In the genomic region with DNA sequence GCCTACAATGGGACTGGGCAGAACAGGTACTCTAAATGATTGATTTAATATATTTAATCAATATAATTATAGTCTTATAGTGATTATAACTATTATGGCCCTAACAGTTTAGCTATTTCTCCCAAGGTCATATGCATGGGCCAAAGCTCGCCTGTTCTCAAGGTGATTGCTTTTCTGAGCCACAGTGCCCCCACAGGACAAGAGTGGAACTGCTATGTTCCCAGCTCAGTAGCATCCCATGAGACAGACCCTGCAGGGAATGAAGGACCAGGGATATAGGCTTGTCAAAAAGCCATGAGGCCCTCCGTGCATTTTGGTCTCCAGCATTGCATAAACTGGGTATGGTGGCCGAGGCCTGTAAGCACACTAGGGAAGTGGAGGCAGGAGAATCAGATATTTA, we compare ENCODE assay signal across 9 mouse cellular contexts. TPM values are rescaled to one million over a fixed set of nuclear protein-coding genes. Genes with fewer than 3 reads are reported as not detected.
DNase-seq lines count a peak whose midpoint lies in the region; TF ChIP-seq lines count a peak whose summit lies in the region.
"Had no signal": no experiment of that assay in that cellular context is flagged by ENCODE, and none has a peak within 500 bp of the region (broad histone marks: within the 10 kb centered on the region; RNA-seq: fewer than 3 reads in every experiment).

No protein-coding gene starts in this region.

- H3K36me3 ChIP-seq in ES-E14 (ENCODE audit: control insufficient read depth, insufficient read depth, low read length, poor library complexity, severe bottlenecking) = no peaks in the 10 kb centered on the region
- H3K36me3 ChIP-seq: neural tube, embryonic 12.5 days had no signal

- TF ChIP-seq CTCF in layer of hippocampus, adult 2 months (conservative IDR thresholded peaks at IDR 0.05) = peak; percentile 93

- no peak overlapping the region for H3K9ac ChIP-seq in ES-E14 (ENCODE audit: insufficient read depth, low read depth, low read length, poor library complexity, severe bottlenecking)
- H3K9ac ChIP-seq: neural tube, embryonic 12.5 days had no signal

- H3K9me3 ChIP-seq in ES-E14 (ENCODE audit: control insufficient read depth, insufficient read depth, low read depth, low read length) = no peaks in the 10 kb centered on the region
- H3K9me3 ChIP-seq: neural tube, embryonic 12.5 days had no signal

- no peak overlapping the region for H3K4me3 ChIP-seq in ES-E14 (ENCODE audit: insufficient read depth in 1 of 2, low read depth in 1 of 2, low read length in 2 of 2, poor library complexity in 1 of 2, severe bottlenecking in 1 of 2)
- no peak overlapping the region for H3K4me3 ChIP-seq in layer of hippocampus, adult 2 months
- H3K4me3 ChIP-seq: neural tube, embryonic 12.5 days had no signal

- H3K27ac ChIP-seq in ES-E14 (ENCODE audit: insufficient read depth, low read depth, low read length, poor library complexity, severe bottlenecking) = no peak overlapping the region
- no peak overlapping the region for H3K27ac ChIP-seq in layer of hippocampus, adult 2 months
- H3K27ac ChIP-seq: neural tube, embryonic 12.5 days had no signal

- in situ Hi-C loops in ES-E14 (cut with MboI; ENCODE audit: low sequenced_read_pairs in 2 of 2, unreplicated experiment in 2 of 2) = no loop called here

- H3K4me1 ChIP-seq in ES-E14 (ENCODE audit: control insufficient read depth in 2 of 2, insufficient read depth in 2 of 2, low read length in 2 of 2, poor library complexity in 1 of 2) = no peaks in the 10 kb centered on the region

- DNase-seq in ES-E14 (ENCODE audit: low read depth, low spot score) = peak; percentile 55
- DNase-seq in adrenal gland, adult 8-10 months = peak; percentile 19
- peak; percentile 68 for DNase-seq in embryo, embryonic 9.5 days (ENCODE audit: extremely low spot score)
- peak; percentile 74 for DNase-seq in heart, adult 8-10 months (ENCODE audit: low spot score)
- DNase-seq in layer of hippocampus, adult 2 months (ENCODE audit: low spot score in 2 of 2) = peak in 1 of 2 experiments; percentile 70
- peak; percentile 79 for DNase-seq in lung, postnatal 36 days
- peak; percentile 31 for DNase-seq in right cerebral cortex, postnatal 25 days
- DNase-seq in spleen, postnatal 4 days (ENCODE audit: low spot score in 2 of 2) = no peak

TF ChIP-seq in ES-E14, 5 proteins besides CTCF, POLR2A, EP300 and RAD21:
- TF ChIP-seq ZC3H11A (IDR thresholded peaks at IDR 0.05; ENCODE audit: borderline replicate concordance, low read depth, low read length) (no peak), CHD2 (IDR thresholded peaks at IDR 0.05; ENCODE audit: low read depth, low read length) (no peak), HCFC1 (IDR thresholded peaks at IDR 0.05; ENCODE audit: borderline replicate concordance, insufficient read depth, low read length) (no peak), MAFK (IDR thresholded peaks at IDR 0.05; ENCODE audit: insufficient read depth, low read depth, low read length) (no peak), ZNF384 (IDR thresholded peaks at IDR 0.05; ENCODE audit: low read depth, low read length) (no peak)

RNA-seq across cellular contexts. Expression of a gene that starts 3.1 kb away (rescaled TPM):
- 3.9 and 12.4 TPM in 2 replicates for total RNA-seq in ES-E14 (2012; rRNA removed)
- total RNA-seq in adrenal gland, adult 8-10 months (2022) = 1 to 10 TPM; 1.6 to 4.2 (median 3.5) TPM
- total RNA-seq in heart, adult 8-10 months (2022) = 1 to 10 TPM; 4.2 to 7.9 (median 6.4) TPM
- total RNA-seq in layer of hippocampus, adult 2 months (2021) = 10 to 100 TPM in 1 of 2 experiments, 1 to 10 TPM in 1; 9.8 to 14.5 TPM

Comparison
In these comparisons a context has a peak if more than half of its experiments do, and no peak if none do; other contexts are left out.
1. DNase-seq: peak in ES-E14 (single experiment), adrenal gland, adult 8-10 months (single experiment), embryo, embryonic 9.5 days (single experiment), heart, adult 8-10 months (single experiment), lung, postnatal 36 days (single experiment) and right cerebral cortex, postnatal 25 days (single experiment); none in spleen, postnatal 4 days (0 of 2).